Mouse (Mus musculus) kidney, embryonic 14.5 days (tissue): ENCODE measurements around the gene Arid1b. TPM values are rescaled to one million over a fixed set of nuclear protein-coding genes. Genes with fewer than 3 reads are reported as not detected.
A peak's percentile ranks its signal among the peaks of the same experiment; 100 is the strongest.

ENCODE experiments used
- ATAC-seq: fragments of 200-750 bp; cut with Nextera tagmentation; 2 replicates; pipeline ENCODE4 v1.8.0; 2017; ENCODE audit warnings: moderate number of reproducible peaks, mild to moderate bottlenecking, moderate TSS enrichment, moderate library complexity; ENCODE audit not compliant: low FRiP score, low TSS enrichment
- H3K27ac ChIP-seq: fragments of 300-500 bp; sonication (generic); 2 replicates; pipeline ENCODE4 v1.5.1; 2014; ENCODE audit warnings: low read depth, mild to moderate bottlenecking, low read length, moderate library complexity, mixed read lengths
- H3K27me3 ChIP-seq: fragments of 300-500 bp; sonication (generic); 2 replicates; pipeline ENCODE4 v1.6.1; 2014; ENCODE audit warnings: mild to moderate bottlenecking, low read length; ENCODE audit not compliant: control insufficient read depth, insufficient read depth
- H3K36me3 ChIP-seq: fragments of 300-500 bp; sonication (generic); 2 replicates; pipeline ENCODE4 v1.6.1; 2014; ENCODE audit warnings: low read length, mixed read lengths; ENCODE audit not compliant: control insufficient read depth, insufficient read depth
- H3K4me1 ChIP-seq: fragments of 300-500 bp; sonication (generic); 2 replicates; pipeline ENCODE4 v1.6.1; 2014; ENCODE audit warnings: low read length, mixed read lengths; ENCODE audit not compliant: control insufficient read depth, insufficient read depth
- H3K4me2 ChIP-seq: fragments of 300-500 bp; sonication (generic); replicated peaks from 2 replicates; pipeline ENCODE4 v1.6.1; 2014; ENCODE audit warnings: low read depth, mild to moderate bottlenecking, low read length
- H3K4me3 ChIP-seq: fragments of 300-500 bp; sonication (generic); 2 replicates; pipeline ENCODE4 v1.5.1; 2014; ENCODE audit warnings: mild to moderate bottlenecking, low read length
- H3K9ac ChIP-seq: fragments of 300-500 bp; sonication (generic); 2 replicates; pipeline ENCODE4 v1.6.1; 2014; ENCODE audit warnings: low read depth, mild to moderate bottlenecking, low read length, moderate library complexity
- H3K9me3 ChIP-seq: fragments of 300-500 bp; sonication (generic); 2 replicates; pipeline ENCODE4 v1.6.1; 2016; ENCODE audit warnings: low read length; ENCODE audit not compliant: control insufficient read depth
- WGBS: fragments of 180-500 bp; shearing (Covaris S2); extraction: QIAGEN DNeasy Blood & Tissue Kit; methylation state at CpG from one replicate; pipeline ENCODE4 v1.1.7; 2014; 5-methylcytosine and 5-hydroxymethylcytosine counted together
- polyA plus RNA-seq: library from polyadenylated mRNA; unstranded; fragments of >200 nt; fragmentation: Nextera tagmentation; extraction: Ambion mirVana; gene quantifications from 2 replicates; pipeline ENCODE4 v1.2.1, GENCODE M21; 2014

Gene Arid1b
- polyA plus RNA-seq, 1 experiment from 2014 or later = 19.2 TPM

DNA sequence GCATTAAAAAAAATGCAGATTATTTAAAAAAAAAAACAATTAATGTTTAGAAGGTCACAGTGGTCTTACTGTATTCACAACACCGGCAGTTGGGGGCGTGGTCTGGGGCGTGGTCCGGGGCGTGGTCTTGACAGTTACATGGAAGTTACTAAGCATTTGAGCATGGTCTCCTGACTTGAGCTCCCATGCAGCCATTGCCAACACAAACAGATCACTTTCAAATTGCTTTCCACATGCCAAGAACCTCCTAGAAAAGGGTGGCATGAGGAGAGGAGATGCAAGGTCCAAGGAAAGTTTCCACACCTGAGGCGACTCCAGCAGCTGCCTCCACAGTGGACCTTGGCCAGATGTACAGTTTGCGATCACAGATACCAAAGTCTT lies 383.8 kb downstream of the Arid1b start:
- Histone ChIP-seq H3K4me2 (0 out of 2 replicates have a peak overlapping the region, but pooled peaks have one; percentile 5), H3K9ac (no peak overlapping the region), H3K36me3 (no peaks in the 10 kb centered on the region), H3K27ac (no peak overlapping the region), H3K4me1 (no peaks in the 10 kb centered on the region), H3K9me3 (no peaks in the 10 kb centered on the region), H3K4me3 (no peak overlapping the region), H3K27me3 (no peaks in the 10 kb centered on the region)
- ATAC-seq = no peak
- WGBS = 35% methylated on average over 7 of the region's 7 CpGs

- Histone ChIP-seq H3K27me3 (no peaks in the 10 kb centered on the region), H3K27ac (no peak overlapping the region), H3K9me3 (no peaks in the 10 kb centered on the region), H3K9ac (no peak overlapping the region), H3K36me3 (no peaks in the 10 kb centered on the region), H3K4me2 (no peak overlapping the region), H3K4me3 (no peak overlapping the region), H3K4me1 (no peaks in the 10 kb centered on the region)
- 75% methylated on average over 1 of the region's 1 CpGs for WGBS
- ATAC-seq = no peak
Measured at GRCm38 (mm10) chr17:5385694-5386093, 391.6 kb downstream of the Arid1b start.

DNA sequence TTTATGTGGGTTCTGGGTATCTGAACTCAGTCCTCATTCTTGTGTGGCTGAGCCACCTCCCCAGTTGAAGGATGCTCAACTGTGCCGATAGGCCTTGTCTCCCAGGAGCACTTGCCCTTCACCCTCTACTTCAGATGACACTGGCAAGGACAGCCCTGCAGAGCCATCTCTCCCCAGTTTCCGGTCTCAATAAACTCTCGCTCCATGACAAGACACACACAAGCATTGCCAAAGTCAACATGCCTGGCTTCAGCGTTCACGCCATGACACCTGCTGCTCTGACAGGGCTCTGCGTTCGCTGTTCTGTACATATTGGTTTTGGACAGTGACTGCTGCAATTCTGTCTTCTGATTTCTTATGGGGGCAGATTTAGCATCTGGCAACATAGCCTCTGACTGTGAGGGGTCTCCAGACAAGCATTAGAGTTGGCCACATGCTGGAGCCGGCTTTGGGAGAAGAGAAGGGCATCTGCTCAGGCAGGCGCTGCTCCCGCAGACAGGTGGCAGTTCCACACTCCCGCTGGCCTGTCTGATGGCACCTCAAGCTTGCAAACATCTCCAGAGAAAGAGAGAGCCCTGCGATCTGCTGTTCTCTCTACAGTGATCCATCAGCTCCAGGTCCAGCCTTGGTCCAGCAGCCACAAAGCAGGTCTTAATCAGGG lies 392.9 kb downstream of the Arid1b start:
- no peak for ATAC-seq
- Histone ChIP-seq H3K27ac (no peak overlapping the region), H3K4me2 (no peak overlapping the region), H3K9ac (no peak overlapping the region), H3K27me3 (no peaks in the 10 kb centered on the region), H3K4me3 (no peak overlapping the region), H3K4me1 (no peaks in the 10 kb centered on the region), H3K36me3 (no peaks in the 10 kb centered on the region), H3K9me3 (no peaks in the 10 kb centered on the region)
- 78% methylated on average over 12 of the region's 12 CpGs for whole genome bisulfite sequencing

DNA sequence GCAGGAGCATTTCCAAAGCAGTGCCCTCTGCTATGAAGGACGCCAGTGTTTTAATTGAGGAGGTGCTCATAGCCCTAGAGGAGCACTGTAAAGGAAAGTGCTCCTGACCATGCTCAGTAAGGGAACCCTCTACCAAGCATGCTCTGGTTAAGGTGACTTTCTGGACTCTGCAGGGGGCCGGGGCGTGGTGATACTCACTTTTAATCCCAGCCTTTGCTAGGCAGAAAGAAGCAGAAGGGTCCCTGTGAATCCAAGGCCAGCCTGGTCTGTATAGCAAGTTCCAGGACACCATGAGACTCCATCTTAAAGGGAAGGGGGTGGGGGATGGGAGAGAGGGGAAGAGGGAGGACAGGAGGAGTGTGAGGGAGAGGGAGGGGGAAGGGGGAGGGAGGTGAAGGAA lies 394.2 kb downstream of the Arid1b start:
- no peaks in the 10 kb centered on the region for H3K36me3 ChIP-seq
- WGBS = 69% methylated on average over 3 of the region's 3 CpGs
- no peak for ATAC-seq

GRCm38 (mm10) chr17:5390682-5391081 lies 396.6 kb downstream of the Arid1b start:
- H3K27me3 ChIP-seq = no peaks in the 10 kb centered on the region
- no peak overlapping the region for H3K4me2 ChIP-seq
- H3K27ac ChIP-seq = no peak overlapping the region
- H3K9me3 ChIP-seq = no peaks in the 10 kb centered on the region
- WGBS = 58% methylated on average over 10 of the region's 10 CpGs
- H3K4me3 ChIP-seq = no peak overlapping the region
- no peaks in the 10 kb centered on the region for H3K4me1 ChIP-seq
- H3K9ac ChIP-seq = no peak overlapping the region
- no peak for ATAC-seq
- H3K36me3 ChIP-seq = no peaks in the 10 kb centered on the region

More for the DNA sequence above, 394.2 kb downstream of the Arid1b start:
- H3K27ac ChIP-seq = no peak overlapping the region
- no peak overlapping the region for H3K9ac ChIP-seq
- H3K4me2 ChIP-seq = no peak overlapping the region
- no peaks in the 10 kb centered on the region for H3K4me1 ChIP-seq
- no peaks in the 10 kb centered on the region for H3K9me3 ChIP-seq
- H3K27me3 ChIP-seq = no peaks in the 10 kb centered on the region
- no peak overlapping the region for H3K4me3 ChIP-seq

GRCm38 (mm10) chr17:5395454-5396205 lies 401.5 kb downstream of the Arid1b start:
- 78% methylated on average over 16 of the region's 16 CpGs for WGBS
- Histone ChIP-seq H3K4me1 (no peaks in the 10 kb centered on the region), H3K36me3 (no peaks in the 10 kb centered on the region), H3K4me2 (no peak overlapping the region), H3K9me3 (no peaks in the 10 kb centered on the region), H3K4me3 (no peak overlapping the region), H3K9ac (no peak overlapping the region), H3K27me3 (no peaks in the 10 kb centered on the region), H3K27ac (no peak overlapping the region)
- no peak for ATAC-seq

- no peaks in the 10 kb centered on the region for H3K36me3 ChIP-seq
- no peaks in the 10 kb centered on the region for H3K27me3 ChIP-seq
- H3K9me3 ChIP-seq = no peaks in the 10 kb centered on the region
- no peaks in the 10 kb centered on the region for H3K4me1 ChIP-seq
- WGBS = 60% methylated on average over 5 of the region's 5 CpGs
- no peak for ATAC-seq
- H3K4me3 ChIP-seq = no peak overlapping the region
- H3K4me2 ChIP-seq = no peak overlapping the region
- no peak overlapping the region for H3K27ac ChIP-seq
- H3K9ac ChIP-seq = no peak overlapping the region
Measured at GRCm38 (mm10) chr17:5396213-5396612, 402.1 kb downstream of the Arid1b start.
